Mouse (Mus musculus) adipose tissue, adult 10 weeks (tissue): ENCODE results near the gene Slc9a3r2. TPM values are rescaled to one million over a fixed set of nuclear protein-coding genes. Genes with fewer than 3 reads are reported as not detected.

ENCODE experiments used
- polyA plus RNA-seq: library from polyadenylated mRNA; stranded (reverse); fragments of 350-450 nt; fragmentation: Illumina TruSeq; extraction: RNeasy Lipid Tissue Mini Kit (QIAGEN cat#74804); gene quantifications from one replicate; pipeline ENCODE4 v1.2.3, GENCODE M21; 2014; ENCODE audit warnings: low read depth, low replicate concordance

Slc9a3r2 gene
- polyA plus RNA-seq: 43.1 TPM

DNA sequence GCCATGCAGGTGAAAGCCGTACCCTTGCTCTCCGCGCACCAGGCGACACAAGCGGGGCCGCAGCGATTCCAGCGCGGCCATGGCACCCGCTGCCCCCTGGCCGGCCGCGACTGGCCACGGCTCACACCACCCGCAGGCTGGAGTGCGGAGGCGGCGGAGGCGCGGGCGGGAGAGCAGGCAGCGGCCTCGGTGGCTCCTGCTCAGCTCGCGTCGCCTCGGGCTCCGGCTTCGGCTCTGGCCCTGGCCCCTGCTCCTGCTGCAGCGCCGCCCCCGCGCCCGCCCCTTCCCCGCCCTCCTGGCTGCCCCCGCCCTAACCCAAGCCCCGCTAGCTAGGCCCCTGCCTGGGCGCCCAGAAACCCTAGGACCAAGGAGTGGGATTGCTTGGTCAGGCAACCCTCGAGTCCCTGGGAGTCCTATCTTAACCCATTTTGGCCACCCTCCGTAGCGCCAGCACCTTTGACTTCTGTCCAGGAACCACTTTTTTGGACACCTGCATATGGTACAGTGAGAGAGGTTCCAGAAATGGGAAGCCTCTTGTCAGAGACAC lies at the start of gene Slc9a3r2:
Gene Slc9a3r2, minus strand, starts transcription at position 258 of the 547 bp plus-strand sequence.

DNA sequence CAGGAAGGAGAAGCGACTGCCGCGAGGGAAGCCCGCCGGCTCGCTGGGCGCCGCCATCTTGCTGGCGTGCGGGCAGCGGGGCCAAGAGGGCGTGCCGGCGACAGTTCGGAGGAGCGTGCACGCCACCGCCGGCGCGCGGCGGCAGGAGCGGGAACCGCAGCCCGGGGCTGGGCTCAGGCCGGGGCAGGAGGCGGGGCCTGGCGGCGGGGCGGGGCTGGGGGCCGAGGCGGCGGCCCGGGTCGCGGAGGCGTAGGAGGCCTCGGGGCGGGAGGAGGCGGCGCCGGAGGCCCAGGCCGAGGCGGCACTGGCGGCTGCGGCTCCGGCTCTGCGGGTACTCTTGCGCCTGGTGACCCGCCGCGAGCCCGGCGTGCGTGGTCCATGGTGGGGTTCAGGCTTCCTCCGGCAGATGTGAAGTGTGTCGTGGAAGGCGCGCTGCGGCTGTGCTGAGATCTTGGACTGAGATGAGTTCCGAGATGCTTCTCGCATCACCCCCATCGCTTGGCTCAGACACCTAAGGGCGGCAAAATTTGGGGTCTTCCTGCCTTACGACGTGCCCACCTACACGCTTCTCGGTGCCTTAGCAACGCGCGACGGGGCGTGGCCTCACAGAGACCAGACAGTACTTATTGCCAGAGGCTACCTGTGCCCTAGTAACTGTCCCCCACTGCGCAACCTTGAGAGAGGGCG lies 46.0 kb upstream of the Slc9a3r2 start, which contains the start of the genes Gfer and Noxo1:
Gene Gfer, minus strand, starts transcription at position 146 of the 687 bp plus-strand sequence.
Gene Noxo1, plus strand, starts transcription at position 224 of the 687 bp plus-strand sequence.

DNA sequence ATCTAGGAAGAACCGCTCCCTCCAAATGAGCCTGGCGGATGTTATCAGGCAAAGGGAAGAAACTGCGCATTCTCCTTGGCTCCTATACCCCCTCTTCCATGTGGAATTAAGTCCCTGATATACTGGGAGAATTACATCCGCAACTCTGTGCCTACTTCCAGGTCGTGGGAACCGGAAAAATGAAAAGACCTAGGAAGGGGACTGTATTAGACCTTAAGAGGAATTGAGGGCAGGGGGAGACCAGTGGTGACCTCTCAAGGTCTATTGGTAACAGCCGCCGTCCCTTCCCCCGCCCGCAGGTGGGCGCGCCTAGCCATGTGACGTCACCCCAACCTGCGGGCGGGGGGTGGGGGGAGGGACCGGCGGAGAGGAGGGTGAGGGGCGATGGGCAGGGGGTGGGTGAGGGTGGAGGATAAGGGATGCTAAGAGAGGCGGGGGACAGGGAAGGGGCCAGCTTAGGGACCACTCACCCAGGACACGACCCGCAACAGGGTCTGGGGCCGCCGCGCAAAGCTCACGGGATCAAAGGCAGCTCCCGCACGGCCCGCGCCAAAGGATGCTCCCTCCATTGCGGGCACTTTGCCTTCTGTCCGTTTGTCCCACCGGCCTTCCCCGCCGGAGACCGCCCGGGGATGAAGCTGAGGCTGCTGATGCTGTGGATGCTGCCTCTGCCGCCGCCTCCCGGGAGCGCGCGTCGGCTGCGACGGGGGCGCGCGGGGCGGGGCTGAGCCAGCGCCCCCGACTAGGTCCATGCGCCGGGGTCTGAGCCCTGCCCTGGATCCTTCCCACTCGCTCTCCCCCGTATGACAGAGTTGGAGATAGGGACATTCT lies 39.3 kb upstream of the Slc9a3r2 start, which contains the start of gene Syngr3:
Gene Syngr3, minus strand, starts transcription at position 705 of the 831 bp plus-strand sequence.

GRCm38 (mm10) chr17:24669545-24670245 lies 19.6 kb upstream of the Slc9a3r2 start, which contains the start of gene Zfp598:
TSS of gene Zfp598 (plus strand) at chr17:24669687.

DNA sequence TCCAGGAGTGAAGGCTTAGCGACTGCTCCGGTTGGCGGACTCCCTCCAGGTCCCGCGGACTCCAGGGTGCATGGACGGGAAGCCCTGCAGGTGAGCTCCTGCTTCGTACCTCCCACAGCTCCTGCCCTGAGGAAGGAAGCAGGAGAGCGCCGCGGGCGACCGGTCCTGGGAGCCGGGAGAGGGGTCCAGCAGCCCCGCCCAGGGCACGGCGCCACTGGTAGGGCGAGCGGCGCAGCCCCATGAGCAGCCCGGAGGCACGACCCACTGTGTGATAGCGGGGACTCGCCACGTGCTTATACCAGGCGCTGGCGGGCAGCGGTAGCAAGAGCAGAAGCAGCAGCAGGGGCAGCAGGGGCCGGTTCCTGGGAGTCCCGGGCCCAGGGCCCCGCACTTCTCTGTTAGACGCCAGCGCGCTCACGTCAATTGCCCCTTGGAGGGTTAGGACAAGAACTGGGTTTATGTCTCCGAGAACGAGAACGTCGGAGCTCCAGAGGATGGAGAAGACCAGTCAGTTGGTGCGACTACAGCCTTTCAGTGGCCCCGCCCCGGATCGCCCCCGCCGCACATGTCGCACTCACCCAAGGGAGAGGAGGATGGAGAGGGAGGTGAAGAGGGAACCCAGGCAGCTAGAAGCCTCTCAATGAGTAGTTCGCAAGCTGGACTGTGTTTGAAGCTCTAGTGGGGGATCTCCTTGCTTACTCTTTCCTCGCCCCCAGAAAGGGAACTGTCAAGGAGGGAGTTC lies 8.1 kb upstream of the Slc9a3r2 start, which contains the start of gene Npw:
Gene Npw, minus strand, starts transcription at position 441 of the 742 bp plus-strand sequence.

DNA sequence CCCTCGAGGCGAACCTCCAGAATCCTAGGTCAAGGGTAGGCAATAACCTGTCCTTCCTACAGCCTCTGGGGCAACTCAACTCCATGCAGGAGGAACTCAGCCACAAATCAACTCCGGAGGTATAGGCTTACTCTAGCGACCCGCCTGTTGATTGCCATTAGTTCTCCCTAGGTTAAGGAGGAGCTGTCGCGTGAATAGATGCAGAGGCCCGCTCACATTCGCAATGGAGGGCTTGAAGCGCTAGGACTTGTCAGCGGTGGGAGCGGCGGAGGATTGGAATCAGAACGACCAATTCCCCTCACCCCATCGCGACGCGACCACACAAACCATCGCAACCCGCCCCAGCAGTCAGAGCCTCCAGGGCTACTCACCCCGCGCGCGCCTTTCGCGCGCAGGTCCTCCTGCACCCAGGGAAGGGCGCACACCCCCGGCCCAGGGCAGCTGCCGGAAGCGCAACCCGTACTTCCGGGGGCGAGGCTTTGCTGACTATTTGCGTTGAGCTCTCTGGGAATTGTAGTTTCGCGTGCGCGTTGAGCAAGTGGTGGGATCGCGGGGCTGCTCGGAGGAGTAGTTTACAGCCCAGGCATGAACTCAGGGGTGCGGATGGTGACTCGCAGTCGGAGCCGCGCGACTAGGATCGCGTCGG lies 17.8 kb downstream of the Slc9a3r2 start, which contains the start of the genes Tsc2 and Nthl1:
Gene Tsc2, minus strand, starts transcription at position 464 of the 646 bp plus-strand sequence.
Gene Nthl1, plus strand, starts transcription at position 514 of the 646 bp plus-strand sequence.

Other genes starting within 250 kb of the Slc9a3r2 start
- gene Rnps1, start 235.8 kb downstream of the Slc9a3r2 start, polyA plus RNA-seq: 70.6 TPM
- gene Eci1, start 223.7 kb downstream of the Slc9a3r2 start, polyA plus RNA-seq: 110 TPM
- 63.7 TPM for gene Dnase1l2, start 207.2 kb downstream of the Slc9a3r2 start, polyA plus RNA-seq
- gene E4f1, start 180.0 kb downstream of the Slc9a3r2 start, polyA plus RNA-seq: 40.1 TPM
- gene Pgp, start 179.9 kb downstream of the Slc9a3r2 start, polyA plus RNA-seq: 63.0 TPM
- 1.4 TPM for gene Bricd5, start 176.4 kb downstream of the Slc9a3r2 start, polyA plus RNA-seq
- 16.6 TPM for gene Mlst8, start 171.2 kb downstream of the Slc9a3r2 start, polyA plus RNA-seq
- gene Caskin1, start 161.7 kb downstream of the Slc9a3r2 start, polyA plus RNA-seq: 1.7 TPM
- gene Traf7, start 122.4 kb downstream of the Slc9a3r2 start, polyA plus RNA-seq: 99.5 TPM
- 59.2 TPM for gene Rab26, start 116.1 kb downstream of the Slc9a3r2 start, polyA plus RNA-seq
- gene Pkd1, start 100.5 kb downstream of the Slc9a3r2 start, polyA plus RNA-seq: 51.6 TPM
- 71.7 TPM for gene Tsc2, start 17.7 kb downstream of the Slc9a3r2 start, polyA plus RNA-seq
- 10.0 TPM for gene Nthl1, start 17.6 kb downstream of the Slc9a3r2 start, polyA plus RNA-seq
- not detected for gene Npw, start 8.1 kb upstream of the Slc9a3r2 start, polyA plus RNA-seq
- gene Zfp598, start 19.4 kb upstream of the Slc9a3r2 start, polyA plus RNA-seq: 33.7 TPM
- gene Syngr3, start 39.6 kb upstream of the Slc9a3r2 start, polyA plus RNA-seq: not detected
- gene Gfer, start 45.8 kb upstream of the Slc9a3r2 start, polyA plus RNA-seq: 27.0 TPM
- gene Noxo1, start 45.9 kb upstream of the Slc9a3r2 start, polyA plus RNA-seq: 4.2 TPM
- 20.3 TPM for gene Tbl3, start 57.3 kb upstream of the Slc9a3r2 start, polyA plus RNA-seq
- gene Rnf151, start 67.7 kb upstream of the Slc9a3r2 start, polyA plus RNA-seq: 8.2 TPM
- gene Rps2, start 67.8 kb upstream of the Slc9a3r2 start, polyA plus RNA-seq: 1,196 TPM
- gene Ndufb10, start 74.2 kb upstream of the Slc9a3r2 start, polyA plus RNA-seq: 212 TPM
- 44.8 TPM for gene Rpl3l, start 77.5 kb upstream of the Slc9a3r2 start, polyA plus RNA-seq
- gene Msrb1, start 86.3 kb upstream of the Slc9a3r2 start, polyA plus RNA-seq: 165 TPM
- gene Hs3st6, start 102.7 kb upstream of the Slc9a3r2 start, polyA plus RNA-seq: 22.6 TPM
- gene Meiob, start 154.0 kb upstream of the Slc9a3r2 start, polyA plus RNA-seq: 1.1 TPM
- gene Hagh, start 189.8 kb upstream of the Slc9a3r2 start, polyA plus RNA-seq: 75.0 TPM
- 15.6 TPM for gene Fahd1, start 200.0 kb upstream of the Slc9a3r2 start, polyA plus RNA-seq
- 11.6 TPM for gene Igfals, start 215.7 kb upstream of the Slc9a3r2 start, polyA plus RNA-seq
- 38.1 TPM for gene Nubp2, start 236.0 kb upstream of the Slc9a3r2 start, polyA plus RNA-seq
- 33.3 TPM for gene Spsb3, start 236.3 kb upstream of the Slc9a3r2 start, polyA plus RNA-seq
- gene Eme2, start 244.8 kb upstream of the Slc9a3r2 start, polyA plus RNA-seq: 35.3 TPM
- gene Mrps34, start 244.8 kb upstream of the Slc9a3r2 start, polyA plus RNA-seq: 79.8 TPM
- gene Nme3, start 246.2 kb upstream of the Slc9a3r2 start, polyA plus RNA-seq: 52.6 TPM